In genomic region chr17:56996506-56996905, GRCm38 (mm10) we compare ENCODE assay signal across 9 mouse cellular contexts. TPM values are rescaled to one million over a fixed set of nuclear protein-coding genes. Genes with fewer than 3 reads are reported as not detected.
DNase-seq lines count a peak whose midpoint lies in the region; ATAC-seq and TF ChIP-seq lines count a peak whose summit lies in the region.
"Had no signal": no experiment of that assay in that cellular context is flagged by ENCODE, and none has a peak within 500 bp of the region (broad histone marks: within the 10 kb centered on the region; RNA-seq: fewer than 3 reads in every experiment).

No protein-coding gene starts in this region.

- no peaks in the 10 kb centered on the region for H3K9me3 ChIP-seq in heart, postnatal 0 days (replicated peaks; ENCODE audit: control insufficient read depth, low read length)
- no peaks in the 10 kb centered on the region for H3K9me3 ChIP-seq in embryonic facial prominence, embryonic 12.5 days
- no peaks in the 10 kb centered on the region for H3K9me3 ChIP-seq in hindbrain, embryonic 12.5 days (replicated peaks)
- no peaks in the 10 kb centered on the region for H3K9me3 ChIP-seq in midbrain, embryonic 11.5 days (ENCODE audit: control insufficient read depth, low read length)

- no peak for TF ChIP-seq CTCF in heart, postnatal 0 days (IDR thresholded peaks at IDR 0.05; ENCODE audit: low read depth)
- no peak for TF ChIP-seq CTCF in kidney, adult 2 months (conservative IDR thresholded peaks at IDR 0.05; ENCODE audit: insufficient read depth, insufficient read length, low read depth, low read length)

- no peak overlapping the region for H3K9ac ChIP-seq in heart, postnatal 0 days (replicated peaks; ENCODE audit: low read depth, low read length)
- no peak overlapping the region for H3K9ac ChIP-seq in embryonic facial prominence, embryonic 12.5 days
- no peak overlapping the region for H3K9ac ChIP-seq in hindbrain, embryonic 12.5 days
- no peak overlapping the region for H3K9ac ChIP-seq in midbrain, embryonic 11.5 days (ENCODE audit: low read length)

- H3K4me2 ChIP-seq in heart, postnatal 0 days (ENCODE audit: low read depth, low read length): 0 out of 2 replicates have a peak overlapping the region, but pooled peaks have one; percentile 65
- H3K4me2 ChIP-seq in embryonic facial prominence, embryonic 12.5 days (replicated peaks): peak overlapping the region; percentile 69
- peak overlapping the region; percentile 55; the same call in 1 of the 2 replicates for H3K4me2 ChIP-seq in hindbrain, embryonic 12.5 days (replicated peaks)
- no peak overlapping the region for H3K4me2 ChIP-seq in midbrain, embryonic 11.5 days

- intact Hi-C loops in left cerebral cortex, postnatal 36 days (cut with DNase I): loop anchor here (5.0 to 10.0 kb wide), 2 partner anchors 89 to 168 kb away; no protein-coding TSS in a partner anchor

- H3K36me3 ChIP-seq in heart, postnatal 0 days (replicated peaks; ENCODE audit: control insufficient read depth, insufficient read depth, low read length): peaks cover 49% of the 10 kb centered on the region
- peaks cover 56% of the 10 kb centered on the region for H3K36me3 ChIP-seq in embryonic facial prominence, embryonic 12.5 days
- peaks cover 71% of the 10 kb centered on the region for H3K36me3 ChIP-seq in hindbrain, embryonic 12.5 days
- H3K36me3 ChIP-seq in midbrain, embryonic 11.5 days (ENCODE audit: control insufficient read depth, insufficient read depth, low read length): peaks cover 11% of the 10 kb centered on the region
- H3K36me3 ChIP-seq in kidney, adult 2 months (ENCODE audit: control insufficient read depth, insufficient read depth, low read length): no peaks in the 10 kb centered on the region; the same call in 1 of the 2 replicates

- DNase-seq in heart, postnatal 0 days (ENCODE audit: low spot score): no peak
- no peak for DNase-seq in heart, adult 8-10 months (ENCODE audit: low spot score)
- no peak for DNase-seq in midbrain, embryonic 11.5 days (ENCODE audit: low spot score, missing footprints)
- no peak for DNase-seq in left cerebral cortex, postnatal 36 days (ENCODE audit: low spot score in 2 of 2)
- DNase-seq in kidney, adult 2 months: no peak

- no peak for TF ChIP-seq POLR2A in kidney, adult 2 months (IDR thresholded peaks at IDR 0.05; ENCODE audit: low read depth, low read length)

- ATAC-seq in heart, postnatal 0 days (ENCODE audit: insufficient read depth, low read depth): no peak
- no peak for ATAC-seq in embryonic facial prominence, embryonic 12.5 days (ENCODE audit: insufficient number of reproducible peaks, insufficient read depth, low FRiP score, low TSS enrichment)
- 0 out of 2 replicates have a peak, but pooled peaks have one; percentile 1 for ATAC-seq in hindbrain, embryonic 12.5 days (ENCODE audit: low FRiP score)
- ATAC-seq in midbrain, embryonic 11.5 days (ENCODE audit: low FRiP score): peak; percentile 1; the same call in 1 of the 2 replicates
- no peak for ATAC-seq in frontal cortex, adult (ENCODE audit: low TSS enrichment)

- no peaks in the 10 kb centered on the region for H3K27me3 ChIP-seq in heart, postnatal 0 days (ENCODE audit: control insufficient read depth, insufficient read depth, low read length)
- H3K27me3 ChIP-seq in embryonic facial prominence, embryonic 12.5 days: no peaks in the 10 kb centered on the region
- H3K27me3 ChIP-seq in hindbrain, embryonic 12.5 days: no peaks in the 10 kb centered on the region
- H3K27me3 ChIP-seq in midbrain, embryonic 11.5 days (ENCODE audit: control insufficient read depth, insufficient read depth, low read length): no peaks in the 10 kb centered on the region
- H3K27me3 ChIP-seq in kidney, adult 2 months (replicated peaks; ENCODE audit: control insufficient read depth, insufficient read depth, low read length): no peaks in the 10 kb centered on the region

- H3K4me3 ChIP-seq in heart, postnatal 0 days (ENCODE audit: low read depth, low read length): no peak overlapping the region
- no peak overlapping the region for H3K4me3 ChIP-seq in embryonic facial prominence, embryonic 12.5 days
- H3K4me3 ChIP-seq in hindbrain, embryonic 12.5 days: no peak overlapping the region
- H3K4me3 ChIP-seq in midbrain, embryonic 11.5 days (ENCODE audit: low read depth, low read length): no peak overlapping the region
- H3K4me3 ChIP-seq in kidney, adult 2 months (ENCODE audit: insufficient read depth, low read depth, low read length): no peak overlapping the region

- 64% methylated on average over 2 of the region's 2 CpGs for WGBS in heart, postnatal 0 days
- WGBS in embryonic facial prominence, embryonic 12.5 days: 79% methylated on average over 2 of the region's 2 CpGs
- WGBS in hindbrain, embryonic 12.5 days: 80% methylated on average over 2 of the region's 2 CpGs
- WGBS in midbrain, embryonic 11.5 days: 82% methylated on average over 2 of the region's 2 CpGs
- WGBS in kidney, adult 2 months: 61% methylated on average over 2 of the region's 2 CpGs

- peaks cover 10% of the 10 kb centered on the region; the same call in 1 of the 2 replicates for H3K4me1 ChIP-seq in heart, postnatal 0 days (ENCODE audit: control insufficient read depth, insufficient read depth)
- peaks cover 8% of the 10 kb centered on the region for H3K4me1 ChIP-seq in embryonic facial prominence, embryonic 12.5 days
- H3K4me1 ChIP-seq in hindbrain, embryonic 12.5 days: peaks cover 9% of the 10 kb centered on the region
- peaks cover 4% of the 10 kb centered on the region for H3K4me1 ChIP-seq in midbrain, embryonic 11.5 days (ENCODE audit: control insufficient read depth, insufficient read depth, low read length)
- peaks cover 3% of the 10 kb centered on the region; the same call in 1 of the 2 replicates for H3K4me1 ChIP-seq in kidney, adult 2 months (ENCODE audit: control insufficient read depth, insufficient read depth, low read length)

- peak overlapping the region; percentile 51 for H3K27ac ChIP-seq in heart, postnatal 0 days (ENCODE audit: low read depth)
- no peak overlapping the region for H3K27ac ChIP-seq in embryonic facial prominence, embryonic 12.5 days
- H3K27ac ChIP-seq in hindbrain, embryonic 12.5 days: no peak overlapping the region
- H3K27ac ChIP-seq in midbrain, embryonic 11.5 days (ENCODE audit: low read depth, low read length): no peak overlapping the region
- no peak overlapping the region for H3K27ac ChIP-seq in kidney, adult 2 months (ENCODE audit: insufficient read depth, low read depth, low read length)

- no peak for TF ChIP-seq EP300 in heart, postnatal 0 days (IDR thresholded peaks at IDR 0.05; ENCODE audit: low read depth)

RNA-seq across cellular contexts. Expression of gene Alkbh7, which starts 0.6 kb away (rescaled TPM):
- total RNA-seq in heart, postnatal 0 days (2014; rRNA removed; ENCODE audit: low replicate concordance): 85.1 and 96.2 TPM in 2 replicates
- 83.8 and 89.1 TPM in 2 replicates for polyA plus RNA-seq in heart, postnatal 0 days (2015; fragmentation: Nextera tagmentation; extraction: Ambion mirVana)
- 10 to 100 TPM; 68.0 to 76.3 (median 74.3) TPM for total RNA-seq in heart, adult 8-10 months (2022)
- 38.5 and 41.4 TPM in 2 replicates for polyA plus RNA-seq in embryonic facial prominence, embryonic 12.5 days (2016; fragmentation: Nextera tagmentation; extraction: Ambion mirVana)
- polyA plus RNA-seq in hindbrain, embryonic 12.5 days (2016; fragmentation: Nextera tagmentation; extraction: Ambion mirVana): 32.8 and 34.6 TPM in 2 replicates
- 34.1 and 36.4 TPM in 2 replicates for polyA plus RNA-seq in midbrain, embryonic 11.5 days (2014; fragmentation: Nextera tagmentation; extraction: Ambion mirVana)
- 10 to 100 TPM; 20.5 to 26.2 TPM for total RNA-seq in left cerebral cortex, postnatal 36 days (2021)
- 54.4 and 59.2 TPM in 2 replicates for polyA plus RNA-seq in kidney, adult 2 months (2012; rRNA removed)

RNA-seq across cellular contexts. Expression of gene Pspn, which starts 3.3 kb away (rescaled TPM):
- not detected in 2 replicates for total RNA-seq in heart, postnatal 0 days (2014; rRNA removed; ENCODE audit: low replicate concordance)
- polyA plus RNA-seq in heart, postnatal 0 days (2015; fragmentation: Nextera tagmentation; extraction: Ambion mirVana): 0.27 TPM in 2 replicates
- total RNA-seq in heart, adult 8-10 months (2022): not detected
- polyA plus RNA-seq in embryonic facial prominence, embryonic 12.5 days (2016; fragmentation: Nextera tagmentation; extraction: Ambion mirVana): not detected in 2 replicates
- polyA plus RNA-seq in hindbrain, embryonic 12.5 days (2016; fragmentation: Nextera tagmentation; extraction: Ambion mirVana): 0.56 and 0.68 TPM in 2 replicates
- 0.97 TPM in 1 of 2 replicates, not detected in the other for polyA plus RNA-seq in midbrain, embryonic 11.5 days (2014; fragmentation: Nextera tagmentation; extraction: Ambion mirVana)
- total RNA-seq in left cerebral cortex, postnatal 36 days (2021): not detected
- not detected in 2 replicates for polyA plus RNA-seq in kidney, adult 2 months (2012; rRNA removed)

RNA-seq across cellular contexts. Expression of gene Clpp, which starts 6.4 kb away (rescaled TPM):
- 116 and 186 TPM in 2 replicates for total RNA-seq in heart, postnatal 0 days (2014; rRNA removed; ENCODE audit: low replicate concordance)
- 119 and 124 TPM in 2 replicates for polyA plus RNA-seq in heart, postnatal 0 days (2015; fragmentation: Nextera tagmentation; extraction: Ambion mirVana)
- 10 to 100 TPM; 77.9 to 82.7 (median 80.2) TPM for total RNA-seq in heart, adult 8-10 months (2022)
- polyA plus RNA-seq in embryonic facial prominence, embryonic 12.5 days (2016; fragmentation: Nextera tagmentation; extraction: Ambion mirVana): 147 and 165 TPM in 2 replicates
- polyA plus RNA-seq in hindbrain, embryonic 12.5 days (2016; fragmentation: Nextera tagmentation; extraction: Ambion mirVana): 121 and 136 TPM in 2 replicates
- polyA plus RNA-seq in midbrain, embryonic 11.5 days (2014; fragmentation: Nextera tagmentation; extraction: Ambion mirVana): 131 and 137 TPM in 2 replicates
- total RNA-seq in left cerebral cortex, postnatal 36 days (2021): 10 to 100 TPM; 66.6 to 68.3 TPM
- polyA plus RNA-seq in kidney, adult 2 months (2012; rRNA removed): 245 and 276 TPM in 2 replicates

RNA-seq across cellular contexts. Expression of gene Acer1, which starts 14.6 kb away (rescaled TPM):
- total RNA-seq in heart, postnatal 0 days (2014; rRNA removed; ENCODE audit: low replicate concordance): not detected in 2 replicates
- polyA plus RNA-seq in heart, postnatal 0 days (2015; fragmentation: Nextera tagmentation; extraction: Ambion mirVana): 0.05 TPM in 1 of 2 replicates, not detected in the other
- total RNA-seq in heart, adult 8-10 months (2022): not detected
- not detected in 2 replicates for polyA plus RNA-seq in embryonic facial prominence, embryonic 12.5 days (2016; fragmentation: Nextera tagmentation; extraction: Ambion mirVana)
- not detected in 2 replicates for polyA plus RNA-seq in hindbrain, embryonic 12.5 days (2016; fragmentation: Nextera tagmentation; extraction: Ambion mirVana)
- not detected in 2 replicates for polyA plus RNA-seq in midbrain, embryonic 11.5 days (2014; fragmentation: Nextera tagmentation; extraction: Ambion mirVana)
- not detected for total RNA-seq in left cerebral cortex, postnatal 36 days (2021)
- polyA plus RNA-seq in kidney, adult 2 months (2012; rRNA removed): not detected in 2 replicates
- polyA plus RNA-seq: brain, embryonic 14.5 days had no signal

RNA-seq across cellular contexts. Expression of gene Gtf2f1, which starts 14.6 kb away (rescaled TPM):
- 20.7 and 22.9 TPM in 2 replicates for total RNA-seq in heart, postnatal 0 days (2014; rRNA removed; ENCODE audit: low replicate concordance)
- polyA plus RNA-seq in heart, postnatal 0 days (2015; fragmentation: Nextera tagmentation; extraction: Ambion mirVana): 30.4 and 31.9 TPM in 2 replicates
- total RNA-seq in heart, adult 8-10 months (2022): 10 to 100 TPM; 17.7 to 25.1 (median 20.6) TPM
- 62.0 and 63.4 TPM in 2 replicates for polyA plus RNA-seq in embryonic facial prominence, embryonic 12.5 days (2016; fragmentation: Nextera tagmentation; extraction: Ambion mirVana)
- polyA plus RNA-seq in hindbrain, embryonic 12.5 days (2016; fragmentation: Nextera tagmentation; extraction: Ambion mirVana): 62.6 and 67.0 TPM in 2 replicates
- polyA plus RNA-seq in midbrain, embryonic 11.5 days (2014; fragmentation: Nextera tagmentation; extraction: Ambion mirVana): 70.5 and 76.0 TPM in 2 replicates
- 10 to 100 TPM; 63.4 to 65.3 TPM for total RNA-seq in left cerebral cortex, postnatal 36 days (2021)
- 22.0 and 25.1 TPM in 2 replicates for polyA plus RNA-seq in kidney, adult 2 months (2012; rRNA removed)

Comparison
In these comparisons a context has a peak if more than half of its experiments do, and no peak if none do; other contexts are left out.
1. ATAC-seq: peak in hindbrain, embryonic 12.5 days (single experiment) and midbrain, embryonic 11.5 days (single experiment); none in heart, postnatal 0 days (single experiment), embryonic facial prominence, embryonic 12.5 days (single experiment) and frontal cortex, adult (single experiment).